Mouse (Mus musculus): ENCODE measurements around the gene Dcxr.

Gene Dcxr

DNA sequence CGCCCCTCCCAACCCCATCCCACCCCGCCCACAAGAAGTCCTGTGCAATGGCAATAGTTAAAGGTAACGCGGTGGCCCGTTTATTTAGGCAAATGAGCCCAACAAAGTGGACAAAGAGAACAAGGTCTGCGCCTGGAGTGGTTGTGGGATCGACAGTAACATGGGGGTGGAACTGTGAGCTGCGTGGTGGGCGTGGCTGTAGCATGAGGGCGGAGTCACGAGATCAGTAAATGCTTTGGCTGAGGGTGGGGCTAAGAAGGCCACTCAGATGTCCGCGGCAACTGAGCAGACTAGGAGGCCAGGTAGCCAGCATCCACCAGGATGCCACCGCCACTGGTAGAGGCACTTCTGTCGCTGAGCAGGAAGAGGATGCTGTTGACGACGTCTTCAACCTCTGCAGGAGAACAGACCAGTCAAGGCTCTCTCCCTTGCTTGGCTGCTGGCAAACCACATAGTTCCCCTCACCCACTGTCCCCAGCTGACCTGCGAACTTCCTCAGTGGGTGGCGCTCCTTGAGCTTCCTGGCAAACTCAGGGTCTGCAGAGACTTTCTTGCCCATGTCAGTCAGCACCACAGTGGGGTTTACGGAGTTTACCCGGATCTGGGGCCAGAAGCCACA lies 2.5 kb upstream of the Dcxr start:
- DNase-seq = peak; percentile 57 to 63

DNA sequence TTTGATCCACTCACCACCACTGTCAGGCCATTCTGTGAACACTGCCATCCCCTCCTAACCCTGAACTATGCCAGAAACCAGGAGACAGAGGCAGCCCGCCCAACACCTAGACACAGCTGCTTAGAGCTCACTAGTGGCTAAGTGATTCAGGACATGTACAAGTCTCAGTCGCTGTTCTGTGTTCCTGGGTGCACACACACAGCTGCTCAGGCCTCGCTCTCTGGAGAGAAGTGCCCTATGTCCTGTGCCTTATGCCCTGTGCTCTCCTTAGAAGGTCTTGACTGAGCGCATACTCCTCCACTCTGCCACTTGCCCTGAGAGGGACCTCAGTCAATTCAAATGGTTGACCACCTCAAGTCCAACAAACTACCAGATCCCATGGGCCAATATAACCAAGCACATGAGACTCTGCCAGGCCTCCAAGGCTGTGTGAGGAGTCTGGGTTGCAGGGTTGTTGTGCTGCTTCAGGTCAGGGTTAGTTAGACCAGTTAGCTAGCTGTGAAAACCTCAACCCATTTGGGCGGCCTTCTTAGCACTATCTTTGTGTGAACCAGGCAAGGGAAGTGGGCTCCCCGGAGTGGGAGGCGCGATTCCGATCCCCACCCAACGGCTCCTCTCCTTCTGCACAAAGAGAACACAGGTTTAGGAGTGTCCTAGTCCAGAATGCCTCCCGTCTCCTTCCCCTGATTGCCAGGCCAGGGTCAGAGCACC lies 1.6 kb upstream of the Dcxr start:
- DNase-seq = no peak

DNA sequence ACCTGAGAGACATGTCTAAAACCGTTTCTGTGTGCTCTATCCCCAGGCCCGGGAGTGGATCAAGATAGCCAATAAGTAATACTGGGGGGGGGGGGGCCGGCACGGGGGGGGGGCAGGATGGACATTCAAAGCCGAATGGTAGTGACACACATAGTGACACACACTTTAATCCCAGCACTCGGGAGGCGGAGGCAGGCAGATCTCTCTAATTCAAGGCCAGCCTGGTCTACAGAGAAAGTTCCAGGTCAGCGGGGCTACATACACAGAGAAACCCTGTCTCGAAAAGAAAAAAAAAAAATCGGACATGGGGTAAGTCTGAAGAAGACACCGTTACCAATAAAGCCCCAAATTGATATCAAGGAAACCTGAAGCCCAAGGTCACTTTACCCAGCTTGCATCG lies 483 bp upstream of the Dcxr start:
- DNase-seq = no peak

DNA sequence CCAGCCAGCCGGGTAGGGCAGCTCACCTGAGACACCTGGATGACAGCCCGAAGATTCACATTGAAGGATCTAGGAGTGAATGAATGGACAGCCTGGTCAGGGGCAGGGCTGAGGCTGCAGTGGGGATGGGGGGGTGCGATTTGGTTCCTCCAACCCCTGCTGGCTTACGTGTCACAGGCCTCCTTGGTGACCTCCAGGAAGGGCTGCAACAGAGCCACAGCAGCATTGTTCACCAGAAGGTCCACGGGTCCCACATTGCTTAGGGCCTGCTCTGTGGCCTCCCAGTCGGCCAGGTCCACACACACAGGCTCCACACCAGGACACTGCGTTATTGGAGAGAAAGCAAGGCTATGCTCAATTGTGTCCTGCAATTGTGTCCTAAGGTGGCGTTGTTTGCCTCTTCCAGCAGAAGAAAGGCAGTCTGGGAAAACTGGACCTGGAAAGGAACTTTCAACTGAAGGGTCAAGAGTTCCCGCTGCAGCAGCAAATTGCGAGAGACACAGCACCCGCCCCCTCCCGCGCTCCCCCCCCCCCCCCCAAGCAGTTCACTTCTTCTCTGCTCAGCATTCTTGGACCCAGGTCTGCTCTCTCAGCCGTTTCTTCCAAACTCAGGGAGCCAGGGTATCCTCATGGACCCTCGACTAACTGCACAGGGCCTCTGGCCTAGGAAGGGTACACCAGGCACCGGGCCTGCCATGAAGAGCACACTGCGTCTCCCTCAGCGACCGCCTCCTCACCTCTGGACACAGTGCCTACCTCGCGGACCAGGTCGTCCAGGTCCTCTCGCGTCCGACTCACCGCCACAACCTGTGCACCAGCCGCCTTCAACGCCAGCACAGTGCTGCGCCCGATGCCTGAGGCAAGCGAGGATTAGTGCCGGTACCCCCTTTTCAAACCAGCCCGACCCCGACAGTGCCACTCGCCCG lies 575 bp downstream of the Dcxr start:
- no peak for DNase-seq

DNA sequence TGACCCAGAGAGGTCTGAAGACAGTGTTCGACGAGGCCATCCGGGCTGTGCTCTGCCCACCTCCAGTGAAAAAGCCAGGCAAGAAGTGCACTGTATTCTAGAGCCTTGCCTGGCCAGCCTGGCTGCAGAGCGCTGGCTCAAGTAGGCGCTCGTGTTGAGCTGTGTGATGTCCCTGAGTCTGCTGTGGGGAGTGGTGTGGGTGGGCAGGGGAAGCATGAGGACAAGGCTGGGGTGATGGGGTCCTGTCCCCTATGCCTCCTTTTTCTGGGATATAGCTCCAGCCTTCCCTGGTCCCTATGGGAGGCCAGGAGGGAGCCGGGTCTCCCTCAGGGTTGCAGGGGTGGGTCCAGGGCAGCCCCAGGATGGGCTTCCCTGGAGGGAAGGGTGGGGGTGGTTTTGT lies 3.6 kb downstream of the Dcxr start:
- no peak for DNase-seq

DNA sequence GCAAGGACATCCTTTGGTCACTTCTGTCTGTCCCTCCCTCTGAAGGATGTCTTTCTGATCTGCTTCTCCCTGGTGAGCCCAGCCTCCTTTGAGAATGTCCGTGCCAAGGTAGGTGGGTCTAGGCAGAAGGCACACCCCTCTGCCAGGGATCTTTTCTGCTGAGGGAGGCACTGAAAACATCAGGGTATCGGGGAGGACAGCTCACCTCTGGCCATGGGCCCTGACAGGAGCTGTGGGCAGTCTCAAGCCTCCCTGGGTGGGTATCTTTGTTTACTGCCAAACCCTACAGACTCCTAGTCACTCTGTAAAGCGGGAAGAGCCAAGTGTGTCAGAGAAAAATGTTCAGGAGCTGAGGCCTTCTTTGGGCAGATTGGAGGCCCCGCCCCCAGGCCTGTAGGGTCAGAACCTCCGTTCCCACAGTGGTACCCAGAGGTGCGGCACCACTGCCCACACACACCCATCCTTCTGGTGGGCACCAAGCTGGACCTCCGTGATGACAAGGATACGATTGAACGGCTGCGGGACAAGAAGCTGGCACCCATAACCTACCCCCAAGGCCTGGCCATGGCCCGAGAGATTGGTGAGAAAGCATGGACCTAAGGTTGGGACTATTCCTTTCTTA lies 4.2 kb downstream of the Dcxr start:
- DNase-seq = no peak

DNA sequence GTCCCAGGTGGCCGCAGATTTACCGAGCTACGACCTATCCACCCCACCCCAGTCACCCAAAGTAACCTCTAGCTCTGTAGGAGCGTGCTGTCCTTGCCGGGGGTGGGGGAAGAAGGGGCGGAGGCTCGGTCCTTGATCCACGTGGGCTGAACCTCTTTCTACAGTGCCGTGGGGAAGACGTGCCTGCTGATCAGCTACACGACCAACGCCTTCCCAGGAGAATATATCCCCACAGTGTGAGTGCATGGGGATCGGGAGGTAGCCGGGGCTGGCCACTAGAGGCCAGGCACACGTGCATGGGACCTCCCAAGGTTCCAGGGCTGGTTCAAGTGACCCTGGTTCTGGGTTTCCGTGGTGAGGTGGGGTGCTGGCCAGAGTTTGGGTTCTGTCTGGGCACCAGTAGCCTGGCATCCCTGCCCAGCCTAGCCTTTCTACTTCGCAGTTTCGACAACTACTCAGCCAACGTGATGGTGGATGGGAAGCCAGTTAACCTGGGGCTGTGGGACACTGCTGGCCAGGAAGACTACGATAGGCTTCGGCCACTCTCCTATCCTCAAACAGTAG lies 4.9 kb downstream of the Dcxr start:
- DNase-seq = no peak

DNA sequence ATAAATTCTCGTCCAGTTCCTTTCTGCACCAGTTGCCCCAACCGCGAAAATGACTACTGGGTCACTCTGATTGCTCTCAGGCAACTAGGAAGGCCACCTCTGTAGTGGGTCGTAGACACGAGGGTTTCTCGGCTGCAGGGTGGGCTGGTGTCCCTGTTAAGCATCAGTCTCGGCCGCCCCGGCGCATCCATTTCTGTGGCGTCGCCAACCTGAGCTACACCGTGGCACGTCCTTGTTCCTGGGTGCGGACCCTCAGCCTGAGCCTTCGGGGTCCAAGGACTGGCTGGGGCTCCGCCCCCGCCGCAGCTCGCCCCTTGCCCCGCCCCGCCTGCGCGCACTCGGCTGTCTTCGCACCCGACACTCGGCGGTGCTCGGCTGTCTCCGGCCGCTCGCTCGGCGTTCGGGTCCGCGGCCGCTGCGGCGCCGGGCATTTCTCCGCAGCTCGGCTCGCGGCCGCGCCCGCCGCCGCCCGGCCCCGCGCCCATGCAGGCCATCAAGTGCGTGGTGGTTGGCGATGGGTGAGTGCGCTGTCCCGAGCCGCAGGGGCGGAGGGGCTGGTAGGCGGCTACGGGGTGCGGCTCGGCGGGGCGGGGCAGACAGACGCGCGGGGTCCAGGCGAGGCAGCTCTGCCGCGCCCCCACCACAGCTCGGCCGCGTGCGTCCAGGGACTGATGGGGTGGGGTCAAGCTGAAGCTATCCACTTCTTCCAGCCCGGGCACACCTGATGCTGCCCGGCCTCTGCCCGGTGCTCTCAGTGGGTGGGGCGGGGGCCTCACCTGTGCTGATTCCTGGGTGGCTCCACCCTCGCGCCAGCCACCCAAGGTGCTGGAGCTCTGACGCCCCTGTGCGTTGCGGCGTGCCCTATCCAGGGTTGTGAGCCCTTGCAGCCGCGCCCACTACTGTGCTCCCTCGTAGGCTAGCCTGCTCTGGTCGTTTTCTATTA lies 5.7 kb downstream of the Dcxr start, which contains the start of gene Rac3:
Gene Rac3 (plus strand): TSS at position 347 of the 943 bp plus-strand sequence.
- DNase-seq = peak; percentile 58 to 59

DNA sequence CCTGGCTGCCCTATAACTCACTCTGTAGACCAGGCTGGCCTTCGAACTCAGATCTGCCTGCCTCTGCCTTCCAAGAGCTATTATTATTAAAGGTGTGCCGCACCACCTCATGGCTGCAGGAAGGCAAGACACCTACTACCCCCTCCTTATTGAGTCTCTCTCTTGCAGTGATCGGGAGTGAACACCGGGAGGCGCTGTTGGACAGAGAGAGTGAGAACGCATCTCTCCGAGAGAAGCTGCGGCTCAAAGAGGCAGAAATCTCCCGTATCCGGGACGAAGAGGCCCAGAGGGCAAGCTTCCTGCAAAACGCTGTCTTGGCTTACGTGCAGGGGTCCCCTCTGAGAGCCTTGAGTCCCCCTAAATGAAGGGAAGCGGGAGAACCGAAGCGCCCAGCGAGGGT lies 6.6 kb downstream of the Dcxr start:
- peak; percentile 95 to 96 for DNase-seq

DNA sequence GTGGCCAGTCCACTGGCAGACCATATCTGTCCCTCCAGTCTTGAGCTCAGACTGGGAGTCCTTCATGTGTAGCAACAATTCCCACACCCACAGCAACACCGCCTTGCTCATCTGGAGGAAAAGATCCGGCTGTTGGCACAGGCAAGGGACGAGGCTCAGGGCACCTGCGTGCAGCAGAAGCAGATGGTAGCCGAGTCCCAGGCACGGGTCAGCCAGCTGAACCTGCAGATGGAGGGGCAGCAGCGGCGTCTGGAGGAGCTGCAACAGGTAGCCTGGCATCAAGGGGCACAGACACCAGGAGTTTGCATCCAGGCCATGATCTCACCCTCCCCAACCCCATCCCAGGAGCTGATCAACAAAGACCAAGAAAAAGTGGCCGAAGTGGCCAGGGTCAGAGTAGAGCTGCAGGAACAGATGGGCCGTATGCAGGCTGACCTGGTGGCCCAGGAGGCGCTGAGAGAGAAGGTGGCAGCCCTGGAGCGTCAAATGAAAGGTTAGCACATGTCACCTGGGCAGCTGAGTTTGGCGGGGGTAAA lies 7.2 kb downstream of the Dcxr start:
- DNase-seq = no peak

DNA sequence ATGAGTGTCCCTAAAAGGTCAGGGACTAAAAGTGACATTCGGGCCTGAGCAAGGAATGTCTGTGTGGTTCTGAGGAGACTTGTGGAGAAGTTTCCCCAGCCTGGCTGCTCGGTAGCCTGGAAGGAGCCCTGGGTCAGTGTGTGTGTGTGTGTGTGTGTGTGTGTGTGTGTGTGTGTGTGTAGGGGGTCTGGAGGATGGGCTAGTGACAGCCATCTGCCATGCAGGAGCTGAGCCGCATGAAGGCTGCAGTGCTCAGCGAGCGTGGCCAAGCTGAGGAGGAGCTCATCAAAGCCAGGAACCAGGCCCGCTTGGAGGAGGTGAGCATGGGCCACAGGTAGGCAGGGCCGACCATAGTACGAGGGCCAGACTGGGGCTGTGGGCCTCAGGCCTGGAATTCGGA lies 7.8 kb downstream of the Dcxr start:
- no peak for DNase-seq

DNA sequence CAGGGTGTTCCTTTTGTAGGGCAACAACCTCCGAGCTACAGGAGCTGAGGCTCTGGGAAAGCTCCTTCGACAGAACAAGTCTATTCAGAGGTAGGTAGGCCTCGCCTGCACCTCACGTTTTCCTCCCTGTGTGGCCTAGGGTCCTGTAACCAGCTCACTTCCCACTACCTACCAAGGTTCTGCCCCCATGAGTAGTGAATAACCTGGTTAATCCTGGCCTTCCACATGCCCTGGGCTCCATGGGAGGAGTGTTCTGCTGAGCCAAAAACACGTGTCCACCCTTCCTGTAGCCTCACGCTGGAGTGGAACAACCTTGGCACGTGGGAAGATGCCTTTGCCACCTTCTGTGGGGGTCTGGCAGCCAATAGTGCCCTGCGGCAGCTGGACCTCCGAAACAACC lies 11.9 kb downstream of the Dcxr start:
- no peak for DNase-seq

DNA sequence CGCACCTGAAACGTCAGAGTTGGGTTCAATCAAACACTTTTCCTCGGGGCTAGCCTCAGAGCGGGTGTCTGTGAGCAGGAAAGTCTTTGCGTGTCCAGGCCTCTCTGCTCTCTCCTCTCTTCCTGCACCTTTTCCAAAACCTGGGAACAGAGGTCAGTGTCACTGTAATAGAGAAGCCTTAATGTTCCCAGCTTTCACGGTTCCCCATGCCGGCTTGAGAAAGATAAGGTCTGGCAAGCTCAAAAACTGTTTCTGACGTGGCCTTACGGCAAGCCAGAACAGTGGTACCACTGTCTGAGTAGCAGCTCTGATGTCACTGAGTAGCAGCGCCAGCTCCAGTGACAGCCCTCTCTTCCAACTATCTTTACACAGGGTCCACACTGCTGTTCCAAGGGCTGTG lies 12.5 kb downstream of the Dcxr start:
- DNase-seq = no peak

DNA sequence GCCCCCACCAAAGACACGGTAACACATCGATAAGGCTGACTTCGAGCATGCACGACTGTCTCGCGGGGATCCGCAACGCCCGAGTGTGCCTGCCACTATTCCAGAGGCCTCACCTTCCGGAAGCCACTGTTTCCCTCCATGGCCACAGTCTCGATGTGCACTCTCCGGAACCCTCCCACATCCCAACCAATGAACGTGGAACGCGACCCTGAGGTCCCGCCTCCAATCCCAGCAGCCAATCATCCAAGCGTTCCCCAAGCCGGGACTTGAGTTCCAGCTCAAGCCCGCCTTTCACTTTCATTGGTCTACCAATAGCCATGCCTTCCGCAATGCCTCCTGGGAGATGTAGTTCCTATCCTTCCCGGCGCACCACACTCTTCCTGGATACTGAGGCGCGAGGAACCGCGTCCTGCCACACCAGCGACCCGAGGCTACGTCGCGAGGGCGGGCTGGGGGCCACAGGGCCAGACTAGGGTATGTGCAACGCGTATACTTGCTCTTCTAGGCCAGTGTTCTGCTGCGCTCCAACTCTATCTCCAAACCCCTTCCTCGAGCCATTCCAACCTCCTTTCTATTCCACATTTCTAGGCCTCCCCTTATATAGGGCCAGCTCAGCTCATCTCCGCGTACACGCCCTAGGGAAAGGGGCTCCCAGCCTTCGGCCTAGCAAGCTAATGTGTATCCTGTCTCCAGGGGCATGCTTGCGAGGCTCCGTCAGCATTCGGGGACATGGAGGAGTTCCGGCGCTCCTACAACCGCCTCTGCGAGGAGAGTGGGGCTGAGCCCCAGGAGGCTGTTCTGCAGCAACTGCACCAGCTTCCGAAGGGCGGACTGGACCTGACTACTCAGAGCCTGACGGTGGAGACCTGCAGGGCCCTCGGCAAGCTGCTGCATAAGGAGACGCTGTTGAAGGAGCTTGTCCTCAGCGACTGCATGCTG lies 13.2 kb downstream of the Dcxr start, which contains the start of the genes Cenpx and Lrrc45:
Gene Cenpx (minus strand): TSS at position 159 of the 939 bp plus-strand sequence.
Gene Lrrc45 (plus strand): TSS at position 346 of the 939 bp plus-strand sequence.
- DNase-seq = peak; percentile 90 to 93

DNA sequence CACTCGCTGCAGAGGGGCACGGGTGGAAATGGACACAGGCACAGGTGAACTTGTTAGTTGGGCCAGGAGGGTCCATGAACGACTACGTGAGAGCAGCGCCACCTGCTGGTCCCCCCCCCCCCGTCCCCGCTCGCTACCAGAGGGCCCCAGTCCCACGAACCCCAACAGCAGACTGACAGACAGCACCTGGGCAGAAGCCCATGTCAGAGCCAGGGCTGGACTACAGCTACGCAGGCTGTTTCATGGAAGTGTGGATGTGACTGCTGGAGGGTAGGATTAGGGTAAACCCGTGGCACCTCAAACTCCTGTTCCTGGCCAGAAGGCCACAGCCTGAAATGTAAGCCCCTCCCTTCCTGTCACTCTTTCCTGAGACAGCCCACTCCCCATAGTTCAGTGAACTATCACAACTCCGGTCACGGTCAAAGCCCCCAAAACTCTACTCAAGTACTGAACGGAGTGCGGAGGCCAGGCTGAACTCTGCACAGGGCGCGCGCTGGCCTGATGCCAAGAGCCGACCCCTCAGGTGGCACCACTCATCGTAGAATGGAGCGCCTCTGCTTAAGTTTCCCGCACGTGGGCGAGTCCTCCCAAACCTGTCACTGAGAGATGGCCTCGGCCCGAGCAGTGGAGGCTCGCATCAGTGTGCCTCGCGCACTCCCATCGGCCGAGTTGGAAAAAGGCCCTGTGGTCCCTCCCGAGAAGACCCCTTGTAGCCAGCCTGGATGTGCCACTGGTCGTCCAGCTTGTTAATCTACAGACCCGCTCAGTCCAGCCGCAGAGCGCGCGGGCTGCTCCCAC lies 14.1 kb downstream of the Dcxr start:
- DNase-seq = peak; percentile 68 to 71

DNA sequence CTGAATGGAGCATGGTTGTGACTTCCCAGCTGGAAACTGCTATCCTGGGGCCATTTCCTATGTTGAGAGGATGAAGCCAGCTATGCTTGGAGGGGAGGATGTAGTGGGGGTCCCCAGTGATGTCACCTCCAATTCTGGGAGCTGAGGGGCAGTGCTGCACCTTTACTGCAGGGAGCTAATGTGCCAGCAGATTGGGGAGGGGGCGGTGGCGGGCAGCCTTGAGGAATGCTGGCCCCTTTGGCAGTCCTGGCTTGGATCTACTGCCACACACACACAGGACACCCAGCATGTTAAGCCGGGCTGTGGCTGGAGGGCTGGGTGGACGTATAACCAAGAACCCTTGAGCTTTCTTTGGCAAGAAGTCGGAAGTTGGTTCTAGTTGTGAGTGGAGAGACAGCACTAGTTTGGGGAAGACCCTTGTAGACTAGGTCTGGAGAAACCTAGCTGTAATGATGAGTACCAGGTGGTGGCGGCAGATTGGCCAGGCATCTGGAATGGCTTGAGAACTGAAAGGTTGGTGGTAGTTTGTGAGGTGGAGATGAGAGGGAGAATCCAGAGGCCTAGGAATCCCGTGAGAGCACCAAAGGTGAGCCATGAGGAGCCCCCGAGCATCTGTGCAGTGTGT lies 15.0 kb downstream of the Dcxr start:
- no peak for DNase-seq

DNA sequence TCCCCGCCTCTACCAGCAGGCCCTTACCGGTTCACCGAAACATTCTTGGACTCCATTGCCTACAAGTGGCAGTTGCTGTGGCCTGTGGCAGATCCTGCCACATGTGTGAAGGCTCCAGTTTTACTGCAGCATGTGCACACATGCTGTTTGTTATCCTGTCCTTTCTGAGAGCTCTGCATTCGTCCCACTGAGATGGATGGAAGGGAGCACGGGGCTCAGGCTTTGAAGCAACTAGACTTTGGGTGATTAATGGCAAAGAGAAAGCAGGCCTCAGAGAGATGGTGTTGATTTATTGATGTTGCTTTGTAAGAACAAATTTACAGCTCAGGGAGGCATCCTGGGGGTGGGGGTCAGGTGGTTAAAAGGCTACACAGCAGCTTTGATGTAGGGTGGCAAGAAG lies 16.4 kb downstream of the Dcxr start:
- DNase-seq = no peak

DNA sequence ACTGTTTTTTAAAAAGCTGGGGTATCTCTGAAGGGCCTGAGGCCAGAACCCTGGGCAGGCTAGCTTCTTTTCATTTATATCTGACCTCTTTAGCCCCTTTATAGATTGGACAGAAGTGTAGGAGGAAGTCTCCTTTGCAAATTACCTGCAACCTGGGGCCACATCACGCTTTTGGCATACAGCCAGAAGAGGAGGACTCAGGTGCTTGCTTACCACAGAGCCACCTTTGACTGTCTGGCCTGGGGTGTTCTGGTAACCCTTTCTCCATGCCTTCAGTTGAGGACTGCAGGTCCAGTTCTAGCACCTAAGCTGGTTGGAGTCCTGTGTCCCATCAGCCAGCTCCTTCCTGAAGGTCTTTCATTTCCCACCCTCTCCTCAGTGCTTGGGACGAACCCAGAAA lies 17.5 kb downstream of the Dcxr start:
- no peak for DNase-seq

DNA sequence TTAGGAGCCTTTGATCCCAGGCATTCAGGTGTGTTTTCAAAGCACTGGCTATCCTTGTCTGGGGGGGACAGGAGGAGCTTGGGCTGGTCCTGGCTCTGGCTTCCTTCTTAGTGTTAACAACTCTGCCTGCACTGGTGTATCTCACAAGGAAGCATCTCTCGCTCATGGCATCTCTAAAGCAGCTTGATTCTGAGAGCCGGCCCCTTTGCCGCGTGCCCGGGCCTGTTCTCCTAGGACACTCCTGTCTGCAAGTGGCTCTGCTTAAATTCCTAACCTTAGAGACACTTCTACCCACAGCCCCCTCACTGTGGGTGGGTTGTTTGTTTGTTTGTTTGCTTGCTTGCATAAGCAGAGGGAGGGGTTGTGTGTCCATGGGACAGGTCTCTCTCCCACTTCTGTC lies 19.1 kb downstream of the Dcxr start:
- DNase-seq = no peak
